Mouse (Mus musculus) cerebellum, adult 11 months (tissue): Measurements from ENCODE around the gene Krtap16-1.

Experiments
- DNase-seq: peaks from one replicate; pipeline ENCODE4 v3.0.0; 2022

The Krtap16-1 gene

DNA sequence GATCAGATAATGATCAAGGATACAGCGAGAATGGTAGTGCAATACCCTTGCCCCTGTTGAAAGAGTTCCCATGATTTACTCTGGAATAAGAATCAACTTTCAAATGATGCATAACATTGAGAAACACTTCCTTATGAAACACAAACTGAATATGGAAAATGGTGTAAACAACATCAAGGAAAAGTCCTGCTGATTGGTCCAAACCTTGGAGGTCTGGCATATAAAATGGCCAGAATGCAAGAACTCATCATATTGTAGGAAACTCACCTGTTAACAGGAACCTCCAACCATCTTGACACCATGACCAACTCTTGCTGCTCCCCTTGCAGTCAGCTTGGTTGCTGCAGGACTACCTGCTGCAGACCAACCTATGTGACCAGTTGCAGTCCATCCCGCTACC, 38.2 kb downstream of the Krtap16-1 start, which contains the start of gene Krtap9-5:
Gene Krtap9-5 (plus strand): TSS at position 301 of the 400 bp plus-strand sequence.
- no peak for DNase-seq

DNA sequence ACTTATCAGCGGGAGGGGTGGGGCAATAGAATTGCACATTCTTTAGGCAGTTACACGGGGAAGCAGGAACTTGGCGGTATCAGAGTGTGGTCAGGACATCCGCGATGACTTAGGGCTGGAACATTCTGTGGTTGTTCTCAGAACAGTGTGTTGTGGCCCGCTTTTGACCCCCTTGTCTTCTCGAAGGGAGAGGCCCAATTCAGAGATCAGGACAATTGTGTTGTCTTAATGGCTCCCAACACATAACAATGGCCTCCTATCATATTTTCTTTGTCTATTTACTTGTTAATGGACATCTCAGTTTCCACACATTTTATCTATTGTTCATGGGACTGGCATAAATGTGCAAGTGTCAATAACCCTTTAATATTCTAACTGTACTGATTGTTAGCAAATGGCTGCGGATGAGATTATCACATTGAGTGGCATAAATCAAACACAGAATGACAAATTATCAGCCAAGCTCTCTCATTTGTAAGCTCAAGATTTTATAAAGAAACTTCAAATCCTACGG, 48.6 kb downstream of the Krtap16-1 start:
- no peak for DNase-seq

DNA sequence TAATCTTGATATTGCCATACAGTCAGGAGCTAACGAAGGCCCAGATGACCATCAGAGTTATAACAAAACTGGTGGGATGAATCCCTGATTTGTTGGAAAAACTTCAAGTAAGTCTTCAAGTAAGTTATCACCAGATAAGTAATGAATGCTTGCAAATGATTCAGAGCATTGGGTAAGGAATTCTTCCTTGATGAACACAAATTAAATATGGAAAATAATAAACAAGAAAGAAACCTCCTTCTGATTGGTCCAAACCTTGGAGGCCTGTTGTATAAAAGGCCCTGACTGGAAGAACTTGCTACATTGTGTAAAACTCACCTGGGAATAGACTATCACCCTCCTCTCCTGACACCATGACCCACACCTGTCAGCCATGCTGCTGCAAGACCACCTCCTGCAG, 50.4 kb downstream of the Krtap16-1 start, which contains the start of gene Krtap31-2:
Gene Krtap31-2 (plus strand): TSS at position 301 of the 400 bp plus-strand sequence.
- no peak for DNase-seq
